Mouse (Mus musculus): ENCODE data around the gene Celf2. TPM values are rescaled to one million over a fixed set of nuclear protein-coding genes. Genes with fewer than 3 reads are reported as not detected.

Celf2 gene
- total RNA-seq, 1 experiment = 3.7 TPM

- Histone ChIP-seq H3K9ac (ENCODE audit: insufficient read depth, low read depth, low read length, poor library complexity, severe bottlenecking) (no peak overlapping the region), H3K4me3 (ENCODE audit: insufficient read depth in 1 of 2, low read depth in 1 of 2, low read length in 2 of 2, poor library complexity in 1 of 2, severe bottlenecking in 1 of 2) (no peak overlapping the region), H3K36me3 (ENCODE audit: control insufficient read depth, insufficient read depth, low read length, poor library complexity, severe bottlenecking) (no peaks in the 10 kb centered on the region), H3K4me1 (ENCODE audit: control insufficient read depth in 2 of 2, insufficient read depth in 2 of 2, low read length in 2 of 2, poor library complexity in 1 of 2) (no peaks in the 10 kb centered on the region), H3K9me3 (ENCODE audit: control insufficient read depth, insufficient read depth, low read depth, low read length) (no peaks in the 10 kb centered on the region), H3K27ac (ENCODE audit: insufficient read depth, low read depth, low read length, poor library complexity, severe bottlenecking) (no peak overlapping the region)
- in situ Hi-C loops (cut with MboI; ENCODE audit: low sequenced_read_pairs in 2 of 2, unreplicated experiment in 2 of 2) = no loop called here
- TF ChIP-seq ZC3H11A (IDR thresholded peaks at IDR 0.05; ENCODE audit: borderline replicate concordance, low read depth, low read length) (no peak), HCFC1 (IDR thresholded peaks at IDR 0.05; ENCODE audit: borderline replicate concordance, insufficient read depth, low read length) (no peak), CHD2 (IDR thresholded peaks at IDR 0.05; ENCODE audit: low read depth, low read length) (no peak), ZNF384 (IDR thresholded peaks at IDR 0.05; ENCODE audit: low read depth, low read length) (no peak), MAFK (IDR thresholded peaks at IDR 0.05; ENCODE audit: insufficient read depth, low read depth, low read length) (no peak)
- DNase-seq (ENCODE audit: low read depth, low spot score) = no peak
These were observed 335.9 kb downstream of the Celf2 start for GRCm38 (mm10) chr2:7173271-7174064.

GRCm38 (mm10) chr2:7171087-7171696 is 338.2 kb downstream of the Celf2 start:
- no peak for TF ChIP-seq MAFK (IDR thresholded peaks at IDR 0.05; ENCODE audit: insufficient read depth, low read depth, low read length)
- TF ChIP-seq ZNF384 (IDR thresholded peaks at IDR 0.05; ENCODE audit: low read depth, low read length) = no peak
- Histone ChIP-seq H3K4me1 (ENCODE audit: control insufficient read depth in 2 of 2, insufficient read depth in 2 of 2, low read length in 2 of 2, poor library complexity in 1 of 2) (no peaks in the 10 kb centered on the region), H3K9ac (ENCODE audit: insufficient read depth, low read depth, low read length, poor library complexity, severe bottlenecking) (no peak overlapping the region), H3K27ac (ENCODE audit: insufficient read depth, low read depth, low read length, poor library complexity, severe bottlenecking) (no peak overlapping the region), H3K9me3 (ENCODE audit: control insufficient read depth, insufficient read depth, low read depth, low read length) (no peaks in the 10 kb centered on the region), H3K36me3 (ENCODE audit: control insufficient read depth, insufficient read depth, low read length, poor library complexity, severe bottlenecking) (no peaks in the 10 kb centered on the region), H3K4me3 (ENCODE audit: insufficient read depth in 1 of 2, low read depth in 1 of 2, low read length in 2 of 2, poor library complexity in 1 of 2, severe bottlenecking in 1 of 2) (no peak overlapping the region)
- no peak for DNase-seq (ENCODE audit: low read depth, low spot score)
- in situ Hi-C loops (cut with MboI; ENCODE audit: low sequenced_read_pairs in 2 of 2, unreplicated experiment in 2 of 2) = no loop called here

DNA sequence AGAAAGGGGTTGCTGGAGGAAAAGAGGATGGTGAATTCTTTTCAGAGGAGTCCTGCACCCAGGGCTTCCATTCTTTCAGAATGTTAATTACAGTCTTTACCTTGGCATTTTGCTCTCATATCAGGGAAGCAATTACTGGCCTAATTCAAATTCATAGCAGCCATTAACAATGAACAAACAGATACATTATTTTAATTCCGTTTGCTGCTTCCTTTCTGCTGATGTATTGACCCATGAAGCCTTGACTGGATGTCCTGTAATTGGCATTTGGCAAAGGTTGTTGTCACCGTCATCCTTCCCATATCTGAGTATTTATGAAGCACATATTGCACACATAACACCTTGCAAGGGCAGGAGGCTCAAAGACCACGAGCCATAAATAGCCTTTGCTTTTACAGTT is 343.6 kb downstream of the Celf2 start:
- in situ Hi-C loops (cut with MboI; ENCODE audit: low sequenced_read_pairs in 2 of 2, unreplicated experiment in 2 of 2) = no loop called here
- Histone ChIP-seq H3K36me3 (ENCODE audit: control insufficient read depth, insufficient read depth, low read length, poor library complexity, severe bottlenecking) (no peaks in the 10 kb centered on the region), H3K4me1 (ENCODE audit: control insufficient read depth in 2 of 2, insufficient read depth in 2 of 2, low read length in 2 of 2, poor library complexity in 1 of 2) (no peaks in the 10 kb centered on the region), H3K9me3 (ENCODE audit: control insufficient read depth, insufficient read depth, low read depth, low read length) (no peaks in the 10 kb centered on the region), H3K4me3 (ENCODE audit: insufficient read depth in 1 of 2, low read depth in 1 of 2, low read length in 2 of 2, poor library complexity in 1 of 2, severe bottlenecking in 1 of 2) (no peak overlapping the region), H3K27ac (ENCODE audit: insufficient read depth, low read depth, low read length, poor library complexity, severe bottlenecking) (no peak overlapping the region), H3K9ac (ENCODE audit: insufficient read depth, low read depth, low read length, poor library complexity, severe bottlenecking) (no peak overlapping the region)
- TF ChIP-seq CHD2 (IDR thresholded peaks at IDR 0.05; ENCODE audit: low read depth, low read length) (no peak), ZNF384 (IDR thresholded peaks at IDR 0.05; ENCODE audit: low read depth, low read length) (no peak), MAFK (IDR thresholded peaks at IDR 0.05; ENCODE audit: insufficient read depth, low read depth, low read length) (no peak), HCFC1 (IDR thresholded peaks at IDR 0.05; ENCODE audit: borderline replicate concordance, insufficient read depth, low read length) (no peak), ZC3H11A (IDR thresholded peaks at IDR 0.05; ENCODE audit: borderline replicate concordance, low read depth, low read length) (no peak)
- DNase-seq (ENCODE audit: low read depth, low spot score) = no peak

GRCm38 (mm10) chr2:7160108-7160507 is 349.3 kb downstream of the Celf2 start:
- H3K27ac ChIP-seq (ENCODE audit: insufficient read depth, low read depth, low read length, poor library complexity, severe bottlenecking) = no peak overlapping the region
- no peak overlapping the region for H3K4me3 ChIP-seq (ENCODE audit: insufficient read depth in 1 of 2, low read depth in 1 of 2, low read length in 2 of 2, poor library complexity in 1 of 2, severe bottlenecking in 1 of 2)
- in situ Hi-C loops (cut with MboI; ENCODE audit: low sequenced_read_pairs in 2 of 2, unreplicated experiment in 2 of 2) = no loop called here
- no peak for DNase-seq (ENCODE audit: low read depth, low spot score)
- H3K9ac ChIP-seq (ENCODE audit: insufficient read depth, low read depth, low read length, poor library complexity, severe bottlenecking) = no peak overlapping the region
- TF ChIP-seq HCFC1 (IDR thresholded peaks at IDR 0.05; ENCODE audit: borderline replicate concordance, insufficient read depth, low read length) = no peak
- H3K9me3 ChIP-seq (ENCODE audit: control insufficient read depth, insufficient read depth, low read depth, low read length) = no peaks in the 10 kb centered on the region
- H3K4me1 ChIP-seq (ENCODE audit: control insufficient read depth in 2 of 2, insufficient read depth in 2 of 2, low read length in 2 of 2, poor library complexity in 1 of 2) = no peaks in the 10 kb centered on the region
- H3K36me3 ChIP-seq (ENCODE audit: control insufficient read depth, insufficient read depth, low read length, poor library complexity, severe bottlenecking) = no peaks in the 10 kb centered on the region

DNA sequence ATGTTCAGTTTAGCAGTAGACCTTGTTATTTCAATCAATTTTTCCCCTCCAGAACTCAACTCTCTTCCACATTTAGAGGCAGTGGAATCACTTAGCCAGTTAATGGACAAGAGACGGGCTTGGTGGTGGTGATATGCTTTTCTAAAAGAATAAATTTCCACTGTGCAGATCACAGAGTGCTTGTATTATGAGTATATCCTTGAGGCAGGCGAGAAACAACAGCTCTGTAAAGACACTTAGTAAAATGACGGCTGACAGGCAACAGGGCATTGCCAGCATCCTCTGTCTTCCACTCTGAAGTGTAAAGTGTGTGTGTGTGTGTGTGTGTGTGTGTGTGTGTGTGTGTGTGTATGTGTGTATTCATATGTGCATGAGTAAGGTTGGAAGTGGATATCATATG is 362.1 kb downstream of the Celf2 start:
- in situ Hi-C loops (cut with MboI; ENCODE audit: low sequenced_read_pairs in 2 of 2, unreplicated experiment in 2 of 2) = no loop called here
- Histone ChIP-seq H3K36me3 (ENCODE audit: control insufficient read depth, insufficient read depth, low read length, poor library complexity, severe bottlenecking) (no peaks in the 10 kb centered on the region), H3K4me1 (ENCODE audit: control insufficient read depth in 2 of 2, insufficient read depth in 2 of 2, low read length in 2 of 2, poor library complexity in 1 of 2) (no peaks in the 10 kb centered on the region), H3K9me3 (ENCODE audit: control insufficient read depth, insufficient read depth, low read depth, low read length) (no peaks in the 10 kb centered on the region), H3K9ac (ENCODE audit: insufficient read depth, low read depth, low read length, poor library complexity, severe bottlenecking) (no peak overlapping the region), H3K27ac (ENCODE audit: insufficient read depth, low read depth, low read length, poor library complexity, severe bottlenecking) (no peak overlapping the region), H3K4me3 (ENCODE audit: insufficient read depth in 1 of 2, low read depth in 1 of 2, low read length in 2 of 2, poor library complexity in 1 of 2, severe bottlenecking in 1 of 2) (no peak overlapping the region)
- DNase-seq (ENCODE audit: low read depth, low spot score) = no peak
- TF ChIP-seq CHD2 (IDR thresholded peaks at IDR 0.05; ENCODE audit: low read depth, low read length) = no peak
- no peak for TF ChIP-seq MAFK (IDR thresholded peaks at IDR 0.05; ENCODE audit: insufficient read depth, low read depth, low read length)
- TF ChIP-seq HCFC1 (IDR thresholded peaks at IDR 0.05; ENCODE audit: borderline replicate concordance, insufficient read depth, low read length) = no peak
- TF ChIP-seq ZNF384 (IDR thresholded peaks at IDR 0.05; ENCODE audit: low read depth, low read length) = no peak
- TF ChIP-seq ZC3H11A (IDR thresholded peaks at IDR 0.05; ENCODE audit: borderline replicate concordance, low read depth, low read length) = no peak

All from ES-E14 (cell line).